8 mouse cellular contexts compared by ENCODE assay signal in genomic region chr2:158379354-158380078, GRCm38 (mm10). TPM values are rescaled to one million over a fixed set of nuclear protein-coding genes. Genes with fewer than 3 reads are reported as not detected.
DNase-seq lines count a peak whose midpoint lies in the region; ATAC-seq and TF ChIP-seq lines count a peak whose summit lies in the region.

No protein-coding gene starts in this region.

- H3K9me3 ChIP-seq in E14TG2a.4 (ENCODE audit: low read length), result no peaks in the 10 kb centered on the region
- no peaks in the 10 kb centered on the region for H3K9me3 ChIP-seq in kidney, postnatal 0 days (replicated peaks; ENCODE audit: low read length)
- H3K9me3 ChIP-seq in liver, postnatal 0 days (ENCODE audit: low read length), result no peaks in the 10 kb centered on the region
- no peaks in the 10 kb centered on the region for H3K9me3 ChIP-seq in neural tube, embryonic 14.5 days (ENCODE audit: control insufficient read depth, low read length)

- H3K27ac ChIP-seq in kidney, postnatal 0 days, result no peak overlapping the region
- no peak overlapping the region for H3K27ac ChIP-seq in liver, postnatal 0 days (ENCODE audit: low read depth)
- no peak overlapping the region for H3K27ac ChIP-seq in neural tube, embryonic 14.5 days (ENCODE audit: low read depth, low read length)

- H3K9ac ChIP-seq in kidney, postnatal 0 days (ENCODE audit: low read depth, low read length), result no peak overlapping the region
- no peak overlapping the region for H3K9ac ChIP-seq in liver, postnatal 0 days (replicated peaks)
- no peak overlapping the region for H3K9ac ChIP-seq in neural tube, embryonic 14.5 days (replicated peaks; ENCODE audit: low read depth, low read length)

- peak; percentile 73; the same call in 1 of the 2 replicates for ATAC-seq in kidney, postnatal 0 days (replicated peaks; ENCODE audit: low FRiP score, low read depth)
- peak; percentile 57 for ATAC-seq in liver, postnatal 0 days
- ATAC-seq in neural tube, embryonic 14.5 days (ENCODE audit: low read depth), result peak; percentile 41; the same call in 1 of the 2 replicates

- H3K4me1 ChIP-seq in E14TG2a.4 (replicated peaks; ENCODE audit: low read depth, low read length), result peaks cover 45% of the 10 kb centered on the region
- peaks cover 5% of the 10 kb centered on the region; the same call in 1 of the 2 replicates for H3K4me1 ChIP-seq in kidney, postnatal 0 days (replicated peaks; ENCODE audit: insufficient read depth, low read length)
- H3K4me1 ChIP-seq in liver, postnatal 0 days (ENCODE audit: insufficient read depth), result peaks cover 6% of the 10 kb centered on the region; the same call in 1 of the 2 replicates
- H3K4me1 ChIP-seq in neural tube, embryonic 14.5 days (ENCODE audit: control insufficient read depth, insufficient read depth, low read length), result peaks cover 8% of the 10 kb centered on the region

- no peak overlapping the region for H3K4me2 ChIP-seq in kidney, postnatal 0 days (ENCODE audit: low read length)
- no peak overlapping the region for H3K4me2 ChIP-seq in liver, postnatal 0 days (ENCODE audit: low read depth, low read length)
- H3K4me2 ChIP-seq in neural tube, embryonic 14.5 days (ENCODE audit: low read depth, low read length), result no peak overlapping the region

- peak; percentile 91 for TF ChIP-seq CTCF in E14TG2a.4 (conservative IDR thresholded peaks at IDR 0.05; ENCODE audit: low read length)
- TF ChIP-seq CTCF in kidney, postnatal 0 days (IDR thresholded peaks at IDR 0.05; ENCODE audit: low read depth), result peak; percentile 100
- TF ChIP-seq CTCF in liver, postnatal 0 days (IDR thresholded peaks at IDR 0.05; ENCODE audit: low read depth), result peak; percentile 94

- peaks cover 27% of the 10 kb centered on the region for H3K36me3 ChIP-seq in E14TG2a.4 (ENCODE audit: insufficient read depth, low read length)
- H3K36me3 ChIP-seq in kidney, postnatal 0 days (ENCODE audit: insufficient read depth, low read length), result no peaks in the 10 kb centered on the region
- no peaks in the 10 kb centered on the region for H3K36me3 ChIP-seq in liver, postnatal 0 days (replicated peaks; ENCODE audit: insufficient read depth, low read length)
- peaks cover 27% of the 10 kb centered on the region; the same call in 1 of the 2 replicates for H3K36me3 ChIP-seq in neural tube, embryonic 14.5 days (ENCODE audit: control insufficient read depth, insufficient read depth, low read length)

- H3K27me3 ChIP-seq in E14TG2a.4 (ENCODE audit: insufficient read depth, low read length), result peaks cover 17% of the 10 kb centered on the region
- peaks cover 15% of the 10 kb centered on the region for H3K27me3 ChIP-seq in kidney, postnatal 0 days (ENCODE audit: insufficient read depth, low read length)
- peaks cover 17% of the 10 kb centered on the region for H3K27me3 ChIP-seq in liver, postnatal 0 days (ENCODE audit: insufficient read depth, low read length)
- no peaks in the 10 kb centered on the region for H3K27me3 ChIP-seq in neural tube, embryonic 14.5 days (ENCODE audit: control insufficient read depth, insufficient read depth, low read length)

- no peak overlapping the region for H3K4me3 ChIP-seq in E14TG2a.4 (replicated peaks; ENCODE audit: low read length)
- no peak overlapping the region for H3K4me3 ChIP-seq in kidney, postnatal 0 days (replicated peaks; ENCODE audit: low read depth, low read length)
- no peak overlapping the region for H3K4me3 ChIP-seq in liver, postnatal 0 days (ENCODE audit: low read depth, low read length)
- no peak overlapping the region for H3K4me3 ChIP-seq in neural tube, embryonic 14.5 days (ENCODE audit: low read depth, low read length)

- WGBS in kidney, postnatal 0 days, result 39% methylated on average over 13 of the region's 13 CpGs
- 44% methylated on average over 13 of the region's 13 CpGs for WGBS in liver, postnatal 0 days (ENCODE audit: insufficient replicate concordance)
- 44% methylated on average over 13 of the region's 13 CpGs for WGBS in neural tube, embryonic 14.5 days

- peak; percentile 92 for DNase-seq in 416B (ENCODE audit: low read depth)
- DNase-seq in cerebellum, adult 9-11 months, result peak; percentile 57
- DNase-seq in heart, adult 9 months (ENCODE audit: low spot score in 2 of 2), result peak; percentile 17 to 35
- DNase-seq in kidney, postnatal 0 days (ENCODE audit: low spot score), result peak; percentile 95
- peak; percentile 57 for DNase-seq in liver, postnatal 0 days
- peak; percentile 38 to 44 for DNase-seq in thymus, postnatal 36 days

- no peak for TF ChIP-seq EP300 in liver, postnatal 0 days (IDR thresholded peaks at IDR 0.05; ENCODE audit: low read depth)

RNA-seq across cellular contexts. Expression of gene Snhg11, which starts 4.1 kb away (rescaled TPM):
- 2.9 and 3.5 TPM in 2 replicates for polyA plus RNA-seq in kidney, postnatal 0 days (2015; fragmentation: Nextera tagmentation; extraction: Ambion mirVana)
- 0.28 and 0.57 TPM in 2 replicates for polyA plus RNA-seq in liver, postnatal 0 days (2015; fragmentation: Nextera tagmentation; extraction: Ambion mirVana)
- polyA plus RNA-seq in neural tube, embryonic 14.5 days (2014; fragmentation: Nextera tagmentation; extraction: Ambion mirVana), result 687 and 1,092 TPM in 2 replicates

RNA-seq across cellular contexts. Expression of gene Ralgapb, which starts 30.1 kb away (rescaled TPM):
- polyA plus RNA-seq in kidney, postnatal 0 days (2015; fragmentation: Nextera tagmentation; extraction: Ambion mirVana), result 13.9 and 17.6 TPM in 2 replicates
- polyA plus RNA-seq in liver, postnatal 0 days (2015; fragmentation: Nextera tagmentation; extraction: Ambion mirVana), result 4.3 and 5.1 TPM in 2 replicates
- 30.5 and 39.4 TPM in 2 replicates for polyA plus RNA-seq in neural tube, embryonic 14.5 days (2014; fragmentation: Nextera tagmentation; extraction: Ambion mirVana)

Comparison
In these comparisons a context has a peak if more than half of its experiments do, and no peak if none do; other contexts are left out.
1. DNase-seq: peak in every context shown above with its lines; median percentile 95 in kidney, postnatal 0 days; 92 in 416B; 57 in cerebellum, adult 9-11 months; 57 in liver, postnatal 0 days; 41 in thymus, postnatal 36 days; 26 in heart, adult 9 months.
2. RNA of gene Snhg11, which starts 4.1 kb away (polyA plus RNA-seq): 687 to 1,092 TPM in neural tube, embryonic 14.5 days; 2.9 to 3.5 TPM in kidney, postnatal 0 days and 0.28 to 0.57 TPM in liver, postnatal 0 days; every median in the first group is over 100 times any median in the second.
3. Peak in every context shown above with its lines, with median percentiles within 50 percentile points of each other: CTCF ChIP-seq and ATAC-seq.